Mouse (Mus musculus): Measurements from ENCODE around the gene Cnp. TPM values are rescaled to one million over a fixed set of nuclear protein-coding genes. Genes with fewer than 3 reads are reported as not detected.

The Cnp gene
- total and polyA plus RNA-seq, 3 experiments = 2.7 to 5.9 (median 4.8) TPM

GRCm38 (mm10) chr11:100592346-100593046 lies 17.8 kb downstream of the Cnp start:
- H3K4me1 ChIP-seq (ENCODE audit: insufficient read depth, low read depth, low read length) = no peaks in the 10 kb centered on the region
- no peaks in the 10 kb centered on the region for H3K27me3 ChIP-seq (ENCODE audit: insufficient read depth, low read length)
- H3K4me3 ChIP-seq (ENCODE audit: low read depth, low read length) = no peak overlapping the region
- H3K9me3 ChIP-seq (replicated peaks) = no peaks in the 10 kb centered on the region
- ATAC-seq (ENCODE audit: extremely low read depth, insufficient number of reproducible peaks, low FRiP score, poor library complexity, severe bottlenecking) = no peak
- peaks cover 100% of the 10 kb centered on the region for H3K36me3 ChIP-seq (replicated peaks)
- no peak for DNase-seq (ENCODE audit: low spot score)
- TF ChIP-seq GATA2 (IDR thresholded peaks at IDR 0.05; ENCODE audit: borderline replicate concordance, low read depth, low read length) = no peak
- TF ChIP-seq CTCF (IDR thresholded peaks at IDR 0.05; ENCODE audit: low read depth, low read length) = no peak
- no peak for TF ChIP-seq TAL1 (conservative IDR thresholded peaks at IDR 0.05; ENCODE audit: low read depth, low read length)
- TF ChIP-seq GATA1 (IDR thresholded peaks at IDR 0.05; ENCODE audit: borderline replicate concordance, low read length) = no peak
- TF ChIP-seq POLR2AphosphoS5 (IDR thresholded peaks at IDR 0.05; ENCODE audit: insufficient replicate concordance, low read depth, low read length) = no peak

- DNase-seq (ENCODE audit: low spot score) = no peak
- no peak for ATAC-seq (ENCODE audit: extremely low read depth, insufficient number of reproducible peaks, low FRiP score, poor library complexity, severe bottlenecking)
These were observed 19.9 kb downstream of the Cnp start for GRCm38 (mm10) chr11:100594608-100595007.

GRCm38 (mm10) chr11:100595533-100595932 lies 20.8 kb downstream of the Cnp start:
- no peak for ATAC-seq (ENCODE audit: extremely low read depth, insufficient number of reproducible peaks, low FRiP score, poor library complexity, severe bottlenecking)
- no peak for TF ChIP-seq GATA1 (IDR thresholded peaks at IDR 0.05; ENCODE audit: borderline replicate concordance, low read length)
- TF ChIP-seq POLR2AphosphoS5 (IDR thresholded peaks at IDR 0.05; ENCODE audit: insufficient replicate concordance, low read depth, low read length) = no peak
- TF ChIP-seq GATA2 (IDR thresholded peaks at IDR 0.05; ENCODE audit: borderline replicate concordance, low read depth, low read length) = no peak
- no peak for TF ChIP-seq CTCF (IDR thresholded peaks at IDR 0.05; ENCODE audit: low read depth, low read length)
- no peak for TF ChIP-seq TAL1 (conservative IDR thresholded peaks at IDR 0.05; ENCODE audit: low read depth, low read length)
- DNase-seq (ENCODE audit: low spot score) = no peak

More at GRCm38 (mm10) chr11:100594608-100595007, 19.9 kb downstream of the Cnp start:
- TF ChIP-seq POLR2AphosphoS5 (IDR thresholded peaks at IDR 0.05; ENCODE audit: insufficient replicate concordance, low read depth, low read length) = no peak
- no peak for TF ChIP-seq GATA2 (IDR thresholded peaks at IDR 0.05; ENCODE audit: borderline replicate concordance, low read depth, low read length)
- TF ChIP-seq CTCF (IDR thresholded peaks at IDR 0.05; ENCODE audit: low read depth, low read length) = no peak
- Histone ChIP-seq H3K36me3 (replicated peaks) (peaks cover 100% of the 10 kb centered on the region), H3K4me1 (ENCODE audit: insufficient read depth, low read depth, low read length) (no peaks in the 10 kb centered on the region), H3K9me3 (replicated peaks) (no peaks in the 10 kb centered on the region), H3K4me3 (ENCODE audit: low read depth, low read length) (no peak overlapping the region), H3K27me3 (ENCODE audit: insufficient read depth, low read length) (no peaks in the 10 kb centered on the region)

GRCm38 (mm10) chr11:100598074-100598473 lies 23.4 kb downstream of the Cnp start:
- Histone ChIP-seq H3K27me3 (ENCODE audit: insufficient read depth, low read length) (no peaks in the 10 kb centered on the region), H3K9me3 (replicated peaks) (no peaks in the 10 kb centered on the region), H3K4me3 (ENCODE audit: low read depth, low read length) (no peak overlapping the region), H3K36me3 (replicated peaks) (peaks cover 99% of the 10 kb centered on the region), H3K4me1 (ENCODE audit: insufficient read depth, low read depth, low read length) (peaks cover under 1% of the 10 kb centered on the region; the same call in 1 of the 2 replicates)
- no peak for DNase-seq (ENCODE audit: low spot score)
- ATAC-seq (ENCODE audit: extremely low read depth, insufficient number of reproducible peaks, low FRiP score, poor library complexity, severe bottlenecking) = no peak
- TF ChIP-seq POLR2AphosphoS5 (IDR thresholded peaks at IDR 0.05; ENCODE audit: insufficient replicate concordance, low read depth, low read length) (no peak), TAL1 (conservative IDR thresholded peaks at IDR 0.05; ENCODE audit: low read depth, low read length) (no peak), GATA2 (IDR thresholded peaks at IDR 0.05; ENCODE audit: borderline replicate concordance, low read depth, low read length) (no peak), GATA1 (IDR thresholded peaks at IDR 0.05; ENCODE audit: borderline replicate concordance, low read length) (no peak), CTCF (IDR thresholded peaks at IDR 0.05; ENCODE audit: low read depth, low read length) (no peak)

More at GRCm38 (mm10) chr11:100595533-100595932, 20.8 kb downstream of the Cnp start:
- no peaks in the 10 kb centered on the region for H3K9me3 ChIP-seq (replicated peaks)
- H3K27me3 ChIP-seq (ENCODE audit: insufficient read depth, low read length) = no peaks in the 10 kb centered on the region
- no peak overlapping the region for H3K4me3 ChIP-seq (ENCODE audit: low read depth, low read length)
- H3K36me3 ChIP-seq (replicated peaks) = peaks cover 100% of the 10 kb centered on the region
- H3K4me1 ChIP-seq (ENCODE audit: insufficient read depth, low read depth, low read length) = no peaks in the 10 kb centered on the region

- H3K27me3 ChIP-seq (ENCODE audit: insufficient read depth, low read length) = no peaks in the 10 kb centered on the region
- no peak for DNase-seq (ENCODE audit: low spot score)
- H3K9me3 ChIP-seq (replicated peaks) = no peaks in the 10 kb centered on the region
- no peak for ATAC-seq (ENCODE audit: extremely low read depth, insufficient number of reproducible peaks, low FRiP score, poor library complexity, severe bottlenecking)
- peaks cover 94% of the 10 kb centered on the region for H3K36me3 ChIP-seq (replicated peaks)
- peaks cover 12% of the 10 kb centered on the region for H3K4me1 ChIP-seq (ENCODE audit: insufficient read depth, low read depth, low read length)
- no peak overlapping the region for H3K4me3 ChIP-seq (ENCODE audit: low read depth, low read length)
- TF ChIP-seq TAL1 (conservative IDR thresholded peaks at IDR 0.05; ENCODE audit: low read depth, low read length) (no peak), GATA1 (IDR thresholded peaks at IDR 0.05; ENCODE audit: borderline replicate concordance, low read length) (no peak), GATA2 (IDR thresholded peaks at IDR 0.05; ENCODE audit: borderline replicate concordance, low read depth, low read length) (no peak), POLR2AphosphoS5 (IDR thresholded peaks at IDR 0.05; ENCODE audit: insufficient replicate concordance, low read depth, low read length) (no peak), CTCF (IDR thresholded peaks at IDR 0.05; ENCODE audit: low read depth, low read length) (no peak)
These were observed 26.7 kb downstream of the Cnp start for GRCm38 (mm10) chr11:100601372-100601771.

DNA sequence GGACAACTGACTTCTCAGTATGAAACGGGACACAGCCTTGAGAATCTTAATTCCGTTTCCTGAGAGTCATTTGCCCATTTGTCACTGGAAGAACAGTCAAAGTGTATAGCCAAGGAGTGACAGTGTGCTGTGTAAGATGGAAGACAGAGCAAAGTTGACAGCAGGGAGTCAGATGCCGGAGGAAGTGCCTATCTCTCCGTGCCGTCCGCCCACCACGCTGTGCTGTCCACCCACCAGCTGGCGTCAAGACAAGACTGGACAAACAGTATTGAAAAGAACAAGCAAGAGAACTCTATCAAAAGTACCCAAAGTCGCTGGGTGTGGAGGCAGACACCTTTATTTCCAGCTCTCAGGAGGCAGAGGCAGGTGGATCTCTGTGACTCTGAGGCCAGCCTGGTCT lies 28.5 kb downstream of the Cnp start:
- DNase-seq (ENCODE audit: low spot score) (no peak), ATAC-seq (ENCODE audit: extremely low read depth, insufficient number of reproducible peaks, low FRiP score, poor library complexity, severe bottlenecking) (no peak)
- Histone ChIP-seq H3K4me3 (ENCODE audit: low read depth, low read length) (no peak overlapping the region), H3K9me3 (replicated peaks) (no peaks in the 10 kb centered on the region), H3K27me3 (ENCODE audit: insufficient read depth, low read length) (no peaks in the 10 kb centered on the region), H3K36me3 (replicated peaks) (peaks cover 92% of the 10 kb centered on the region), H3K4me1 (ENCODE audit: insufficient read depth, low read depth, low read length) (peaks cover 12% of the 10 kb centered on the region)
- no peak for TF ChIP-seq GATA1 (IDR thresholded peaks at IDR 0.05; ENCODE audit: borderline replicate concordance, low read length)
- TF ChIP-seq CTCF (IDR thresholded peaks at IDR 0.05; ENCODE audit: low read depth, low read length) = no peak
- TF ChIP-seq POLR2AphosphoS5 (IDR thresholded peaks at IDR 0.05; ENCODE audit: insufficient replicate concordance, low read depth, low read length) = no peak
- no peak for TF ChIP-seq GATA2 (IDR thresholded peaks at IDR 0.05; ENCODE audit: borderline replicate concordance, low read depth, low read length)
- no peak for TF ChIP-seq TAL1 (conservative IDR thresholded peaks at IDR 0.05; ENCODE audit: low read depth, low read length)
